Mouse (Mus musculus) hindbrain, embryonic 11.5 days (tissue): ENCODE results near the gene D730048I06Rik. TPM values are rescaled to one million over a fixed set of nuclear protein-coding genes. Genes with fewer than 3 reads are reported as not detected.
"Not testable (repeated sequence)": the region's sequence is repeated elsewhere in the genome, so short reads cannot be mapped to it uniquely, and the experiment has no call there.

Experiments
- ATAC-seq: fragments of 200-750 bp; cut with Nextera tagmentation; 2 replicates; pipeline ENCODE4 v1.8.0; 2017; ENCODE audit warnings: mild to moderate bottlenecking, moderate TSS enrichment, moderate library complexity; ENCODE audit not compliant: low FRiP score
- DNase-seq: peaks from one replicate; pipeline ENCODE4 v3.0.0-alpha.2; 2015; ENCODE audit warnings: low spot score
- H3K27ac ChIP-seq: fragments of 300-500 bp; sonication (generic); 2 replicates; pipeline ENCODE4 v1.5.1; 2014; ENCODE audit warnings: mild to moderate bottlenecking, low read depth, low read length
- H3K27me3 ChIP-seq: fragments of 300-500 bp; sonication (generic); 2 replicates; pipeline ENCODE4 v1.6.1; 2014; ENCODE audit warnings: mild to moderate bottlenecking, low read length, moderate library complexity, mixed read lengths; ENCODE audit not compliant: control insufficient read depth, insufficient read depth
- H3K36me3 ChIP-seq: fragments of 300-500 bp; sonication (generic); 2 replicates; pipeline ENCODE4 v1.6.1; 2014; ENCODE audit warnings: mild to moderate bottlenecking, low read length, moderate library complexity, mixed read lengths; ENCODE audit not compliant: control insufficient read depth, insufficient read depth
- H3K4me1 ChIP-seq: fragments of 300-500 bp; sonication (generic); replicated peaks from 2 replicates; pipeline ENCODE4 v1.6.1; 2014; ENCODE audit warnings: low read length, mixed read lengths; ENCODE audit not compliant: control insufficient read depth, insufficient read depth
- H3K4me2 ChIP-seq: fragments of 300-500 bp; sonication (generic); replicated peaks from 2 replicates; pipeline ENCODE4 v1.6.1; 2014; ENCODE audit warnings: mild to moderate bottlenecking, low read depth, low read length
- H3K4me3 ChIP-seq: fragments of 300-500 bp; sonication (generic); 2 replicates; pipeline ENCODE4 v1.5.1; 2014; ENCODE audit warnings: low read depth, low read length
- H3K9ac ChIP-seq: fragments of 300-500 bp; sonication (generic); 2 replicates; pipeline ENCODE4 v1.6.1; 2014; ENCODE audit warnings: low read depth, low read length
- H3K9me3 ChIP-seq: fragments of 300-500 bp; sonication (generic); 2 replicates; pipeline ENCODE4 v1.6.1; 2016; ENCODE audit warnings: low read length; ENCODE audit not compliant: control insufficient read depth
- WGBS: fragments of 180-500 bp; shearing (Covaris S2); extraction: QIAGEN DNeasy Blood & Tissue Kit; methylation state at CpG from one replicate; pipeline ENCODE4 v1.1.7; 2014; 5-methylcytosine and 5-hydroxymethylcytosine counted together
- polyA plus RNA-seq: library from polyadenylated mRNA; unstranded; fragments of >200 nt; fragmentation: Nextera tagmentation; extraction: Ambion mirVana; gene quantifications from 2 replicates; pipeline ENCODE4 v1.2.1, GENCODE M21; 2014

The D730048I06Rik gene
- polyA plus RNA-seq = not detected in 2 replicates

DNA sequence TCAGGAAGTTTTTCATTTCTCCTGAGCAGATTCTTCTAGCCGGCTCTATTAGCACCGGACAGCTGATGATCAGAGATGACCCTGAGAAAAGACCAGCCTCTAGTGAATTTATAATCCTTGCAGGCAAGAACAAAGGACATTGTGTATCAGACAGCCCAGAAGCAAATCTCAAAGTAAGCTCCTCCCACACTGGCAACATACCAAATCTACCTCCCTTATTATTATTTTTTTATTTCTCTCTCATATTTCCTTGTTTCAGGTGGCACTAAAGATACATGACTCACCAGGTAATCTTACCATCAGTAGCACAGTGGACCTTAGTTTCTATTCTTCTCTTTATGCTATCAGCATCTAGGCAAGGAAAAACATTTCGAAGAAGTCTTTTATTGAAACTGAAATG lies at the start of gene D730048I06Rik, which contains the start of gene Gm27235:
Gene D730048I06Rik, minus strand, starts transcription at position 112 of the 400 bp plus-strand sequence.
Gene Gm27235, minus strand, starts transcription at position 101 of the 400 bp plus-strand sequence.
- Histone ChIP-seq H3K4me2 (no peak within 1 kb of the TSS), H3K4me1 (no peaks in the 10 kb centered on the region), H3K9me3 (no peaks in the 10 kb centered on the region), H3K9ac (no peak within 1 kb of the TSS), H3K36me3 (no peaks in the 10 kb centered on the region), H3K4me3 (no peak within 1 kb of the TSS), H3K27ac (no peak within 1 kb of the TSS), H3K27me3 (no peaks in the 10 kb centered on the region)
- DNase-seq (no peak), ATAC-seq (no peak)
- 96% methylated on average over 3 of the region's 3 CpGs for WGBS

DNA sequence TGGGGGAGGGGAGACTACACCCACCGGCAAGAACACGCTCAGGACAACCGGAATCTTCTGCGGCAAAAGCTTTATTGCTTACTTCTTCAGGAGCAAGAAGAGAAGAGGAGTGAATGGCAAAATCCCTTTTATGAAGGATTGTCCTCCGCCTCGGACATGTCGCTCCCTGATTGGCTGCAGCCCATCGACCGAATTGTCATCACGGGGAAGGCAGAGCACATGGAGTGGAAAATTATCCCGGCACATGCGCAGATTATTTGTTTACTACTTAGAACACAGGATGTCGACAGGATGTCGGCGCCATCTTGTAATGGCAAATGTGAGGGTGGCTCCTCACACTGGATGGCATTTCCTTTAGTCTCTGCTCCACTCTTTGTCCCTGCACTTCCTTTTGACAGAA lies 28.0 kb upstream of the D730048I06Rik start:
- not testable (repeated sequence) for H3K4me3 ChIP-seq, H3K4me2 ChIP-seq, H3K27me3 ChIP-seq, H3K9ac ChIP-seq, H3K36me3 ChIP-seq, DNase-seq, H3K9me3 ChIP-seq, H3K4me1 ChIP-seq, ATAC-seq, H3K27ac ChIP-seq
- WGBS = 95% methylated on average over 15 of the region's 15 CpGs

DNA sequence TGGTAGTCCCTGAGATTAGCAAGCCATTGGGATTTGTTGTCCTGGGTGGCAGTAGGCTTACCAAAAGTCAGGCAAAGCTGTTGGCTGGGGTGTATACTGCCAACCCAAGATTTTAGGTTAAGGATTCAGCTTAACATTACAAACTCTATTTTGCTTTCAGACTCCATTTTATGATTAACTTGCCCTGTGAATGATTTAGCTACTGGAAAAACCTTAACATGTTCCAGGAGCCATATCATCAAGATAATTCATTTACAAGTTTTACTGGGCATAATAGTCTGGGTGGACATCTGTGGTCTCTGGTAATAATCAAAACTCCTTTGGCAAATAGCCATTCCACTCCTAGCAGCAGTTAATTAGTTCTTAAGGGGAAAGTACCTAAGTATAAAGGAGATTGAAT lies 8.2 kb upstream of the D730048I06Rik start:
- no peaks in the 10 kb centered on the region for H3K9me3 ChIP-seq
- H3K4me1 ChIP-seq = no peaks in the 10 kb centered on the region
- no peaks in the 10 kb centered on the region for H3K27me3 ChIP-seq
- H3K4me2 ChIP-seq = no peak overlapping the region
- H3K27ac ChIP-seq = no peak overlapping the region
- no peaks in the 10 kb centered on the region for H3K36me3 ChIP-seq
- ATAC-seq = no peak
- H3K4me3 ChIP-seq = no peak overlapping the region
- no peak overlapping the region for H3K9ac ChIP-seq
- DNase-seq = no peak

DNA sequence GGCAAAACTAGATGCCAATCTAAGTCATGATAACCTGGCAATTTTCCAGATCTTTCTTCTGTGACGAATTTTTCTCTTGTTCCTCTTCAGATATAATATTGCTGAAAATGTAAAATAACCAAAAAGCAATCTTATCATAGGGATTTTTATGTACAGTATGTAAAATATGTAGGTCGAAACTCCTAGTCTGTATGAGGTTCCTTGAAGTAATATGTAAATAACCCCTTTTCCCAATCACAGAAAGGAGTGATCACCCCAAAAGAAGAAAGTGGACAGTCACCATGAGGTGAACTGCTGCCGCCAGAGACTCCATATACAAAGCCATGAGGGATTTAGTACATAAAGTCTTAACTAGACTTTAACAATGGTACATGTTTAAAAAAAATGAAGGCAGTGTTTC lies 11.9 kb downstream of the D730048I06Rik start, which contains the start of gene Gm17727:
Gene Gm17727, minus strand, starts transcription at position 101 of the 400 bp plus-strand sequence.
- Histone ChIP-seq H3K36me3 (no peaks in the 10 kb centered on the region), H3K27ac (no peak within 1 kb of the TSS), H3K9me3 (no peaks in the 10 kb centered on the region; the same call in 1 of the 2 replicates), H3K9ac (no peak within 1 kb of the TSS), H3K4me1 (no peaks in the 10 kb centered on the region), H3K4me3 (no peak within 1 kb of the TSS), H3K4me2 (no peak within 1 kb of the TSS), H3K27me3 (no peaks in the 10 kb centered on the region)
- ATAC-seq = no peak
- 70% methylated on average over 3 of the region's 3 CpGs for WGBS
- DNase-seq = no peak

DNA sequence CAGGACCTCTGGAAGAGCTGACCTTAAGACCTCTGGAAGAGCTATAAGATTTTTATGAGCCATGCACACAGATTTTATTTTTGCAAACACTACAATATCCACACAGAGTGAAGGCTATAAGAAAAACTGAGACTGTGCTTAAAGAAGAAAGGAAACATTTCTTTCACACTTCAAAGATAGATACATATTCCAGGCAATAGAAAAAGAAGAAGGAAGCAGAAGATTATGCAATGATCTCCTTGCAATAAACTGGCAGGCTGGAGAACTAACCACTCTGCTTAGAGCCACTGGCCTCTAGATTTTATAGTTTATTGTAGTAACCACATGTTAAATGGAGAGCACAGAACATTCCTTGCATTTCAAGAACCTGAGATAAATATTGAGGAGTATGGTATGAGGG lies 33.1 kb downstream of the D730048I06Rik start:
- no peaks in the 10 kb centered on the region for H3K27me3 ChIP-seq
- H3K9me3 ChIP-seq = no peaks in the 10 kb centered on the region
- no peak overlapping the region for H3K4me2 ChIP-seq
- H3K9ac ChIP-seq = no peak overlapping the region
- no peak overlapping the region for H3K27ac ChIP-seq
- no peaks in the 10 kb centered on the region for H3K36me3 ChIP-seq
- no peak for ATAC-seq
- H3K4me1 ChIP-seq = no peaks in the 10 kb centered on the region
- no peak for DNase-seq
- H3K4me3 ChIP-seq = no peak overlapping the region

DNA sequence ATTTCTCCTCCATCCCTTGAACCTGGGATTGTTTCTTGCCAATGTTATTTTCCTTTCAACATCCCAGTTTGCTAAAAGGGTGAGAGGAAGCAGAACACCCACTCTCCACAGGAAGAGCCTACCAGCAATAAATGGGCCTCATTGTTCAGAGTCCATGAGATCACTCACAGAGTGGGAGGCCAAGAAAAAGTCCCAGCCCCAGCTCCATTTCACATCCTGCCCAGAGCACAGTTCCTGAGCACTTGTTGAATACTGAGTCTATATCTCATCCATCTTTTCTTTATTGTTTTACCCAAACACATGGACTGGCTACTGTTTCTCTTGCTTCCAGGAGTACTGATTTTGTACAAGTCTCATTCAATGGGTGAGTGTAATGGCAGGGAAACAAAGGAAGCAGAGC lies 49.2 kb downstream of the D730048I06Rik start, which contains the start of gene Gm17677:
Gene Gm17677, plus strand, starts transcription at position 301 of the 400 bp plus-strand sequence.
- no peak within 1 kb of the TSS for H3K4me3 ChIP-seq
- no peak within 1 kb of the TSS for H3K27ac ChIP-seq
- ATAC-seq = no peak
- no peaks in the 10 kb centered on the region for H3K36me3 ChIP-seq
- no peak within 1 kb of the TSS for H3K9ac ChIP-seq
- no peak within 1 kb of the TSS for H3K4me2 ChIP-seq
- H3K9me3 ChIP-seq = no peaks in the 10 kb centered on the region; the same call in 1 of the 2 replicates
- no peaks in the 10 kb centered on the region for H3K4me1 ChIP-seq
- no peaks in the 10 kb centered on the region for H3K27me3 ChIP-seq
- no peak for DNase-seq

Other genes starting within 250 kb of the D730048I06Rik start
- gene Ddx25, start 231.6 kb downstream of the D730048I06Rik start, polyA plus RNA-seq = 9.7 and 10.0 TPM in 2 replicates
- 19.6 and 25.5 TPM in 2 replicates for gene Pus3, start 231.5 kb downstream of the D730048I06Rik start, polyA plus RNA-seq
- gene Pate2, start 219.8 kb downstream of the D730048I06Rik start, polyA plus RNA-seq = 0.64 and 1.3 TPM in 2 replicates
- 29.9 and 32.4 TPM in 2 replicates for gene Hyls1, start 219.7 kb downstream of the D730048I06Rik start, polyA plus RNA-seq
- gene Pate4, start 178.2 kb downstream of the D730048I06Rik start, polyA plus RNA-seq = not detected in 2 replicates
- gene Pate3, start 141.9 kb downstream of the D730048I06Rik start, polyA plus RNA-seq = 0.12 TPM in 1 of 2 replicates, not detected in the other
- 0.12 TPM in 1 of 2 replicates, not detected in the other for gene Pate1, start 102.7 kb downstream of the D730048I06Rik start, polyA plus RNA-seq
- gene Gm17677, start 49.1 kb downstream of the D730048I06Rik start, polyA plus RNA-seq = not detected in 2 replicates
- gene Gm17727, start 12.0 kb downstream of the D730048I06Rik start, polyA plus RNA-seq = not detected in 2 replicates
- gene Gm27235, start within 50 bp of the D730048I06Rik start, polyA plus RNA-seq = not detected in 2 replicates
- gene 9230110F15Rik, start 54.0 kb upstream of the D730048I06Rik start, polyA plus RNA-seq = not detected in 2 replicates
- gene 9230113P08Rik, start 118.3 kb upstream of the D730048I06Rik start, polyA plus RNA-seq = not detected in 2 replicates